Mouse (Mus musculus) lung, adult 2 months (tissue): ENCODE measurements at regions not wholly inside any gene's neighbourhood (a gene's known extent, or its start where the extent isn't known, plus 50 kb on each side); places are given as distances from the start of the nearest gene placed in this dataset.

Experiments
- CTCF ChIP-seq: fragments of 200-500 bp; IDR thresholded peaks from 2 replicates; pipeline ENCODE4 v1.5.1; 2011; ENCODE audit warnings: mild to moderate bottlenecking, low read length, control low read depth; ENCODE audit not compliant: insufficient read depth
- POLR2A ChIP-seq: fragments of 200-500 bp; IDR thresholded peaks from 2 replicates; pipeline ENCODE4 v1.6.1; 2011; ENCODE audit warnings: low read depth, mild to moderate bottlenecking, control low read depth, low read length, borderline replicate concordance; ENCODE audit errors: extremely low read depth

DNA sequence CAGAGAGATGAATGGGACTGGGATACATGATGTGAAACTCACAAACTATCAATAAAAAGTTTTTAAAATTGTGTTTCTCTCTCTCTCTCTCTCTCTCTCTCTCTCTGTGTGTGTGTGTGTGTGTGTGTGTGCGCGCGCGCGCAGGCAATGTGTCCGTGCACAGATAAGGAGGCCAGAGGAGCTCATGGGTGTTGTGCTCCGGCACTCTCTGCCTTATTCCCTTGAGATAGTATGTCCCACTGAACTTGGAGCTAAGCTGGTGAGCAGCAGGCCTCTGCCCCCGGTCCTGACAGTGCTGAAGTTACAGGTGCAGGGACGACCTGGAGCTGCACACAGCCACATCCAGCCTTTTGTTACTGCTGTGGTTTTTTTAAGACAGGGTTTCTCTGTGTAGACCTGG lies 57.9 kb upstream of the Galnt15 start:
- TF ChIP-seq POLR2A (no peak), CTCF (no peak)
